Mouse (Mus musculus): ENCODE results near the gene Ppif. TPM values are rescaled to one million over a fixed set of nuclear protein-coding genes. Genes with fewer than 3 reads are reported as not detected.

The Ppif gene
- total and polyA plus RNA-seq, 3 experiments = 29.1 to 106 (median 52.9) TPM

DNA sequence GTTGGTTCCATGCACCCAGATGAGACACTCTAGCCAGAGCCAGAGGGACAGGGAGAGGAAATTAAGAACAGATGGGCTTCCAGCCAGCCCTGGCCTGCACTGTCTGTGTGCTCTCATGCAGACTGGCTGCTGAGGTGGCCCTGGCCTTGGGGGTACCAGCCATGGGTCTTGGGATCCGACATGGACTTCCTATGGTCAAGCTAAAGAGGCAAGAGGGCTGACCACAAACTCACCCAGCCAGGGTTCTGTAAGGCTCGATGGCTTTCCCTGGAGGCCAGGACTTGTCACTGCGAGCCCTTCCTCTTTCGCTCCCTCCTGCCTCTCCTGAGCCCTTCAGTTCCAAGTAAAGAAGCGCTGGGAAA lies 33.2 kb downstream of the Ppif start:
- Histone ChIP-seq H3K79me2 (replicated peaks; ENCODE audit: control insufficient read depth, extremely low read depth, insufficient read depth, poor library complexity, severe bottlenecking) (no peaks in the 10 kb centered on the region), H3K4me2 (ENCODE audit: insufficient read depth, low read depth, poor library complexity, severe bottlenecking) (no peak overlapping the region), H3K9me3 (replicated peaks; ENCODE audit: low read length) (no peaks in the 10 kb centered on the region), H3K9ac (ENCODE audit: insufficient read depth, low read depth) (no peak overlapping the region), H3K36me3 (replicated peaks in 1 of 2; ENCODE audit: control insufficient read depth in 1 of 2, insufficient read depth in 1 of 2, low read length in 1 of 2) (no peaks in the 10 kb centered on the region), H3K4me3 (replicated peaks in 1 of 3; ENCODE audit: low read depth in 2 of 3, low read length in 2 of 3, poor library complexity in 1 of 3) (no peak overlapping the region), H3K4me1 (ENCODE audit: control insufficient read depth in 1 of 2, insufficient read depth in 2 of 2) (peaks cover 0 to 17% of the 10 kb centered on the region in 2 experiments; a peak in 2 of 4 replicates), H3K27ac (ENCODE audit: insufficient read depth, low read depth) (no peak overlapping the region), H3K27me3 (replicated peaks) (no peaks in the 10 kb centered on the region)
- dilution Hi-C loops (cut with MboI; ENCODE audit: extremely low pct_ligation_motif_present, extremely low pct_unique_long_range_greater_than_20kb, low sequenced_read_pairs) = no loop called here
- no peak for DNase-seq (ENCODE audit: extremely low read depth)
- TF ChIP-seq ETS1 (conservative IDR thresholded peaks at IDR 0.05; ENCODE audit: low read depth, low read length) = no peak
- TF ChIP-seq ZKSCAN1 (IDR thresholded peaks at IDR 0.05; ENCODE audit: borderline replicate concordance, low read depth, low read length) = no peak
- no peak for TF ChIP-seq GABPA (IDR thresholded peaks at IDR 0.05; ENCODE audit: insufficient replicate concordance, low read depth, low read length)
- no peak for TF ChIP-seq TBP (conservative IDR thresholded peaks at IDR 0.05; ENCODE audit: low read depth, low read length)
- no peak for TF ChIP-seq CHD2 (IDR thresholded peaks at IDR 0.05; ENCODE audit: low read length)
- TF ChIP-seq EP300 (IDR thresholded peaks at IDR 0.05; ENCODE audit: low read length) = no peak
- in situ Hi-C loops (cut with MboI; ENCODE audit: low pct_ligation_motif_present, low pct_unique_long_range_greater_than_20kb, low sequenced_read_pairs) = no loop called here

DNA sequence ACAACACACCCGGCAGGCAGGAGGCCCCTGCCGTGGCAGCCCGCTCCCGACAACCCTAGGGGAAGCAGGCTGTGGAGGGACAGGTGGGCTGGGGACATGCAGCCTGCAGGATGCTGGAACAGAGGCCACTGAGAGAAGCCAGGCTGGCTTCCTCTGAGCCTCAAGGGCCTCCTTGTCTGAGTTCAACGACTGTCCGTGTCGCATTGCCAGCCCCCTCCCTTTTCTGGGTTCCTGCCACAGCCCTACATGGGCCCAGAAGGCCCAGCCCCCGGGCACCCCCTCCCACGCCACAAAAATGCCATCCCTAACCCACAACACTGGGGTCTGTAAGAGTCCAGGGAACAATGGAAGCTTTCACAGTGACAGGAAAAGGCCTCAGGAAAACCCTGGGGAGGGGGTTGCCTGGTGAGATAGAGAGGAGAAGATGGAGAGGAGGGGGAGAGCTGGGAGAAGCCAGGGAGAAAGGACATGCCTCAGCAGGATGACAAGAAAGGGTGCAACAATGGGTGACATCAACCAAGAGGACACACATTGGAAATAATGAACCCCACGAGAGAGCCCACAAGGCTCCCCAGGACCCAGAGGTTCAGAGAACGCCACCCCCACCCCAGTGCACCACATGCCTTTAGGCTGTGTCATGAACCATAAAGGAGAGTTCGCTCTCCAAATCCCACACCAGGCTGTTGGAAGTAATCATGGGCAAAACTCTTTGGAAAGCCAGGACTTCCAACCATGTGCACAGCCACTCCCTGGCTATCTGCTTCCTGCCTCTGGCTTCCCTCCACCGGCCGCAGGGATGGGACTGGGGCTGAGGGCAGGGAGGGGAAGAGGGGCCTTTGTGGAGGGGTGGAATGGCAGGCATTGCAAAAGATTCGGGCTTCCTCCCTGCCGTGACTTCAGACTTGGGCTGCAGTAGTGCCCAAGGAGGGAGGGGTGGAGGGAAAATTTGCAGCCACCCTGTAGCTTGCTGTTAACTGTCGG lies 41.1 kb downstream of the Ppif start:
- dilution Hi-C loops (cut with MboI; ENCODE audit: extremely low pct_ligation_motif_present, extremely low pct_unique_long_range_greater_than_20kb, low sequenced_read_pairs) = no loop called here
- in situ Hi-C loops (cut with MboI; ENCODE audit: low pct_ligation_motif_present, low pct_unique_long_range_greater_than_20kb, low sequenced_read_pairs) = no loop called here
- DNase-seq (ENCODE audit: extremely low read depth) = no peak
- Histone ChIP-seq H3K9ac (ENCODE audit: insufficient read depth, low read depth) (no peak overlapping the region), H3K4me2 (ENCODE audit: insufficient read depth, low read depth, poor library complexity, severe bottlenecking) (no peak overlapping the region), H3K4me3 (replicated peaks in 1 of 3; ENCODE audit: low read depth in 2 of 3, low read length in 2 of 3, poor library complexity in 1 of 3) (no peak overlapping the region), H3K27me3 (replicated peaks) (peaks cover 54% of the 10 kb centered on the region), H3K9me3 (replicated peaks; ENCODE audit: low read length) (no peaks in the 10 kb centered on the region), H3K4me1 (ENCODE audit: control insufficient read depth in 1 of 2, insufficient read depth in 2 of 2) (peaks cover 0 to 2% of the 10 kb centered on the region in 2 experiments; a peak in 1 of 4 replicates), H3K27ac (ENCODE audit: insufficient read depth, low read depth) (no peak overlapping the region), H3K79me2 (replicated peaks; ENCODE audit: control insufficient read depth, extremely low read depth, insufficient read depth, poor library complexity, severe bottlenecking) (no peaks in the 10 kb centered on the region), H3K36me3 (replicated peaks in 1 of 2; ENCODE audit: control insufficient read depth in 1 of 2, insufficient read depth in 1 of 2, low read length in 1 of 2) (no peaks in the 10 kb centered on the region)
- TF ChIP-seq RCOR1 (conservative IDR thresholded peaks at IDR 0.05; ENCODE audit: low read depth, low read length) (no peak), POLR2AphosphoS2 (IDR thresholded peaks at IDR 0.05; ENCODE audit: low read depth, low read length) (no peak), MEF2A (IDR thresholded peaks at IDR 0.05; ENCODE audit: borderline replicate concordance, low read depth, low read length) (no peak), HCFC1 (IDR thresholded peaks at IDR 0.05; ENCODE audit: low read depth, low read length) (no peak), EP300 (IDR thresholded peaks at IDR 0.05; ENCODE audit: low read length) (no peak), BHLHE40 (IDR thresholded peaks at IDR 0.05; ENCODE audit: low read depth, low read length) (no peak), JUN (IDR thresholded peaks at IDR 0.05; ENCODE audit: insufficient read depth, low read depth, low read length) (no peak), TBP (conservative IDR thresholded peaks at IDR 0.05; ENCODE audit: low read depth, low read length) (no peak), ELF1 (IDR thresholded peaks at IDR 0.05; ENCODE audit: low read depth, low read length) (no peak), JUND (conservative IDR thresholded peaks at IDR 0.05; ENCODE audit: low read depth, low read length) (no peak), ZNF384 (IDR thresholded peaks at IDR 0.05; ENCODE audit: low read depth, low read length) (no peak), E2F4 (IDR thresholded peaks at IDR 0.05; ENCODE audit: insufficient replicate concordance, low read depth, low read length) (no peak), PAX5 (IDR thresholded peaks at IDR 0.05; ENCODE audit: low read length) (no peak), ETS1 (conservative IDR thresholded peaks at IDR 0.05; ENCODE audit: low read depth, low read length) (no peak), MAX (IDR thresholded peaks at IDR 0.05; ENCODE audit: low read length) (no peak), ZKSCAN1 (IDR thresholded peaks at IDR 0.05; ENCODE audit: borderline replicate concordance, low read depth, low read length) (no peak), RAD21 (IDR thresholded peaks at IDR 0.05; ENCODE audit: low read depth, low read length) (no peak)
